Mouse (Mus musculus) kidney, postnatal 14 days (tissue): ENCODE data around the gene Gm29427.
A peak's percentile ranks its signal among the peaks of the same experiment; 100 is the strongest.

ENCODE experiments used
- DNase-seq: peaks from one replicate; pipeline ENCODE4 v3.0.0; 2022; ENCODE audit warnings: mixed read lengths

Gm29427 gene

DNA sequence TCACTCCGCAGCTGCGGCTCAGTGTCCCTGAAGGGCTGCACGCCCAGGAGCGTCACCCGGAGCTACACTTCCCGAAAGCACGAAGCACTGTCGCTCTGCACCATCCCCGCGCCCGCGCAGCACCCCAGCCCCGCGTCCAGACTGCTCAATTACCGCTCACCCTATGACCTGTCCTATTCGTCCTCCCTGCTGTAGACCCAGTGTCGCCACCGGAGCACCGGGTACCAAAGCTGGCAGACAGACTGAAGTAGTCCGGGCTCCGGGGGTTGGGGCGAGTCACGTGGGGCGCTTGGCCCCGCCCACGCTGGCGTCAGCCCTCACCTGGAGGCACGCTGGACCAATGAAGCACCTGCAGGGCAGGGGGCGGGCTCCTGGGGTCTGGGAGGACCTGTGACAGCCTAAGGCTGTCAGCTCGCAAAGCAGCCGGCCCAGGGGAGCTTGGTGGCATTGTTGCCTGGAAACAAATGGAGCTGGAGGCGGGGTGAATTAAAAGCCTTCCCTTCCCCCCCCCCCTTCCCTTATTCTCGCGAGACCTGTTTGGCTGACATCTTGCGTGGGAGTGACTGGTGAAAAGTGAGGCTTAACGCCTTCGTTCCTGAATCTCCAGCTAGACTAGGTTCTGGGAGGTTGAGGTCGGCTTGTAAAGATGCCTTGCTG lies at the start of gene Gm29427:
Gm29427 (minus strand) TSS at position 239 of the 657 bp plus-strand sequence.
- peak; percentile 97 for DNase-seq

DNA sequence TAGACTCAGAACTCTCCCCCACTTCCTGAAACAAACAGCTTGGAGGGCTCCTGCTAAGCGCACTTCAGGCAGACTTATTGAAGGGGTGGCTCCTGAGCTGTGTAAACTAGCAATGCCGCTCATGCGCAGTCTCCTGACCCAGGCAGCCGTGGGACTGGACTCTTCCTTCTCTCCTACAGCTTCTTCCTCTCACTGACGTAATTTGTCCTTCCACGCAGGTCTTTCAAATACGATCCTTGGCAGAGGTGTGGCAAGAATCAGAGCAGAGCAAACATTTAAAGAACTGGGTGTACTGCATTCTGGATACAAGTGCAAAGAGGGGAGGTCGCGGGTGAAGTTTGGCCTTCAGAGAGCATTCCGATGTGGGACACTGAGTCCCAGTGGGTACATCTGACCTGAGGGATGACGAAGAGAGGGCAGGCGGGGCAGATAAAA lies 48.4 kb upstream of the Gm29427 start:
- no peak for DNase-seq

DNA sequence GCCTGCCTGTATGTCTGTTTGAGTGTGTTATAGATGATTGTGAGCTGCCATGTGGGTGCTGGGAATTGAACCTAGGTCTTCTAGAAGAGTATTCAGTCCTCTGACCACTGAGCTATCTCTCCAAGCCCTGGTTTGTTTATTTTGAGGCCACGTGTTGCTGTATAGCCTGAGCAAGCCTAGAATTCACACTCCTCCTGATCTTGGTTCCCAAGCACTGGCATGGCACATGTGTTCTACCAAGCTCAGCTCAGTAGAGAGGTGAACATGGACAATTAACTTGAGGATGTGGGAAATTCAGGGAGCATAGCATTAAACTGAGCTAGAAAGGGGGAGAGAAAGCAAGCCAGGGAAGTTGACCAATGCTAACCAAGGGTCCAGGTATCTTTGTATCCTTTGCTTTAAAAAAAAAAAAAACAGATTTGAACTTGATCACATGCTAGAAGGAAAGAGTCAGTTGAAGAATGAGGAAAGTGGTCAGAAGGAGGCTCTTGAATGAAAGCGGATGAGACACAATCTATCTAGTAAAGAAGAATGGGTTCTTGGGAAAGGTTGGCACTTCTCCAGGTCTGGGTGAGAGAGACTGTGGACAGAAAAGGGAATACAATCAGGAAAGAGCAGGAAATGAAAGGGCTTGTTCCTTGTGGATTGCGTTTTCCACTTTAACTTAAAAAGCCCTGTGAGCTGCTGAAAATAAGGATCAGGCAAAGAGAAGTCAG lies 46.6 kb upstream of the Gm29427 start:
- no peak for DNase-seq

DNA sequence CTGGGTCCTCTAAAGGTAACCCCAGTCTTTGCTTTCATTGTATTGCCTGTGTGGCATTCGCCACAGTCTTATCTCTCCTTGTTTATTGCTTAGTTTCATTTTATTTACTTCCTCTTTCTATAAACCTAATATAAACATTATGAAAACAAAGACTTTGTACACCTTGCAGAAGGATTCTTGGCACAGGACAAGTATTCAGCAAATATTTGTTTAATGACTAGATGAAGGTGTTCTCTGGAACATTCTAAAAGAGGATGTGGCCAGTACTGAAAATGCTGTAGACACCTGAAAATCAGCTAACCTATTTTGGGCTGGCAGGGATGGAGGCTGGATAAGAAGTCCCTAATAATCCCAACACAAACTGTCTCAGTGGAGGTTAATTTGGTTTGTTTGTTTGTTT lies 46.0 kb upstream of the Gm29427 start:
- DNase-seq: no peak

DNA sequence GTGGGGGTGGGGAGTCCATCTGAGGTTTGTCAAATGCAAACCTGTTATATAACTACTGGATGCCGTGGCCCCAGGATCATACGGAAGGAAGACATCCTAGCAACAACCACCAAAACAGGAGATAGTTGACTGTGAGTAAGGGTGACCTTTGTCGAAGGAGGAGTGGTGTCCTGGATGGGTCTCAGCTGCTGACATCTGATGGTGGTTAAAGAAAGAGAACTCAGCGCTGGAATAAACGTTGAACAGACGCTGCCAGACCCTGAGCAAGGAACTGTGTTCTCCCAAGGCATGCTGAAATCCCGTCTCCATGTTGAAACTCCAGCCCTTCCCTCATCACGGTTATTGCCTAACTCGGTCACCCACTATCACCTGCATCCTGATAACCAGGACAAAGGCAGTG lies 44.1 kb upstream of the Gm29427 start:
- no peak for DNase-seq

DNA sequence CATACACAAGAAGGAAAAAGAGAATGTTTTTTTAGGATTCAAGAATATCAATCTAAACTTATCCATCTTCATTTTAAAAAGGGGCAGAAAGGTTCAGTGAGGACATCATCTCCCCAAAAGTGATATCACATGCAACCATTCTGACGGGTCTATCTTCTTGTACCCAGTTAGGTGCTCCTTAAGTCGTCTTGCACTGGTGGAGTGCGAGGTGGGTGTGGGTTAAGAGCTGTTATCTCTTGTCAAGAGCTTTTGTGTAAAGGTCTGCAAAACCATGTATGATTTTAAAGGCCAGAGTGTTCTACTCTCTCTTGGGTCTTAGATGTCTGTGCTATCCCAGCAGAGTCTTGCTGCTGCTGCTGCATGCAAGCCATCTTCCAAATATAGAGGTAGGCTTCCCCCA lies 31.2 kb upstream of the Gm29427 start:
- DNase-seq: no peak

DNA sequence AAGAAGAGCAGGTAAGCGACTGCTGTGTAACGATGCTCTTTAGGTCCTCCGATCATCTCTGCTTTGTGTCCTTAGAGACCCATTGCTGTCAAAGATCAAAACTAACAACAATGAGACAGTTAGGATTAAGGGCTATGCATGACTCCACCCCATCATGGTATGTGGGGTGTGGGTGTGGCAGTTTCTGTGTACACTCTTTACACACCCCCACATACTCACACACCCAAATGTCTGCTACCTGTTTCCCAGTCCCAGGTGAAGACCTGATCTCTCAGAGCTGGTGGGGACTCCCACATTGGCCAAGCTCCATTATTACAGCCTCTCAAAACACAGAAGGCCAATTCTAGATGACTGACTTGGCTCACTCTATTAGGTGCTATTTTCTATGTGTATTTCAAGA lies 30.0 kb upstream of the Gm29427 start:
- no peak for DNase-seq

DNA sequence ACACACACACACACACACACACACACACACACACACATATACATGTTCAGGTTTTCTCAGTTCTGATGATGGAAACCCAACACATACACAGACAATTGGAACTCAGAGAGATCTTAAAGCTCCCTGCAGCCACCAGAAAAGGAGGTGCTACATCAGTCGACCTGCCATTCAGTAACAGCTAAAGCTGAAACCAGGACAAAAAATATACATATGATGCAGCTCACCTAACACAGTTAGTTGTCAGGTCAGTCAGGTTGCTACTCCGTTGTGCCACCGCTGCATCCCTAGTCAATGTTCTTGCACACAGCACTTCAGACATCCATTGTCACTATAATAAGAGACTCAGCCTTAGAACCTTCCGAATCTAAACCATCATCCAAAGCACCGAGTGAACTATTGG lies 29.4 kb upstream of the Gm29427 start:
- DNase-seq: no peak

DNA sequence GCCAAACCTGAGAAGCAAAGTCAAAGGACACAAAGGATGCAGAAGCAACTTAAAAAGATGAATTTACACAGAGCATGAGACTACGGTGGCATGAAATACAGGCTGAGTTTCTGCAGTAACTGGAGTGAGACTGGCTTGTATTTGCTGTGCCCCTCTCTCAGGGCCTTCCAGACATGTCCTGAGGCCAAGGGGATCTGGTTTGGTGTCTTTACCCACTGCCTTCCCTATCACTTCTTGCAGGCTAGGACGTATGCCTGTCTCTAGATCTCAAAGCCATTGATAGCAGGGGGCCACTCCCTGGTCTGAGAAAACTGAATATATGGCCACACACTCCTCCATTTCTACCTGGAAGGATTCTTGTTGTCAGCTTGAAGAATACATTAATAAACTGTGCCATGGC lies 28.6 kb upstream of the Gm29427 start:
- no peak for DNase-seq

DNA sequence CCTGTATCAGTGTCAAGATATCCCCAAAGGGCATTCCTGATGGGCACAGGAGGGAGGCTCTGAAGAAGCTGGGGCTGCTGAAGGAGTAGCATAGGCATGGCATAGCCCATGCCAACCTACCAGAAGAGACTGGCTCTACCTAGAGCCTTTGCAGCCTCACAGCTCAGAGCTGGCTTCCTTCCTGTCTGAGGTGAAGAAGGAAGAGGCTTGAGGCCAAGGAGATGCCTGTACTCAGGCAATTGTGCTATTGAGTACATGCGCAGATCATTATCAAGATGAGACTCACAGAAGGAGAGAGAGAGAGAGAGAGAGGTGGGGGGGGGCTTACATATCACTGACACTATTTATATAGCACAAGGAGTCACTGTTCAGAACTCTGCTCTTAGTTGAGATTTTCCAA lies 28.2 kb upstream of the Gm29427 start:
- no peak for DNase-seq

DNA sequence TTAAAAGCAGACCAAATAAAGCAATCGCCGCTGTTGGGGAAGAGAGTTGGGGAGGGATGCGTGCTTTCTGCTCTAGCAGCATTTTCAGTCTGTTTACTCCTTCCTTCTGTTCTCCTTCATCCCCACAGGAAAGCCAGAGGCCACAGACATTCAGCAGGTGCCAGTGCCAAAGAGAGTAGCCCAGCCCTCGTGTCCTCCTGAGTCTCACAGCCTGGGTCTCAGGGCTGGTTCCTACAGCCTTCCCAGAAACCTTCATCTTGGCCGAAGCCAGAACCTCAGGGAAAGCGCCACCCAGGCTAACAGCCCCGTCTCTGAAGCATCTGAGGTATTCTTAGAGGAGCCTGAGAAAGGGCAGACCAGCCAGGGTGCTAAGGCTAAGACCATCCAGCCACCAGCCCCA lies 26.6 kb upstream of the Gm29427 start:
- DNase-seq: no peak

DNA sequence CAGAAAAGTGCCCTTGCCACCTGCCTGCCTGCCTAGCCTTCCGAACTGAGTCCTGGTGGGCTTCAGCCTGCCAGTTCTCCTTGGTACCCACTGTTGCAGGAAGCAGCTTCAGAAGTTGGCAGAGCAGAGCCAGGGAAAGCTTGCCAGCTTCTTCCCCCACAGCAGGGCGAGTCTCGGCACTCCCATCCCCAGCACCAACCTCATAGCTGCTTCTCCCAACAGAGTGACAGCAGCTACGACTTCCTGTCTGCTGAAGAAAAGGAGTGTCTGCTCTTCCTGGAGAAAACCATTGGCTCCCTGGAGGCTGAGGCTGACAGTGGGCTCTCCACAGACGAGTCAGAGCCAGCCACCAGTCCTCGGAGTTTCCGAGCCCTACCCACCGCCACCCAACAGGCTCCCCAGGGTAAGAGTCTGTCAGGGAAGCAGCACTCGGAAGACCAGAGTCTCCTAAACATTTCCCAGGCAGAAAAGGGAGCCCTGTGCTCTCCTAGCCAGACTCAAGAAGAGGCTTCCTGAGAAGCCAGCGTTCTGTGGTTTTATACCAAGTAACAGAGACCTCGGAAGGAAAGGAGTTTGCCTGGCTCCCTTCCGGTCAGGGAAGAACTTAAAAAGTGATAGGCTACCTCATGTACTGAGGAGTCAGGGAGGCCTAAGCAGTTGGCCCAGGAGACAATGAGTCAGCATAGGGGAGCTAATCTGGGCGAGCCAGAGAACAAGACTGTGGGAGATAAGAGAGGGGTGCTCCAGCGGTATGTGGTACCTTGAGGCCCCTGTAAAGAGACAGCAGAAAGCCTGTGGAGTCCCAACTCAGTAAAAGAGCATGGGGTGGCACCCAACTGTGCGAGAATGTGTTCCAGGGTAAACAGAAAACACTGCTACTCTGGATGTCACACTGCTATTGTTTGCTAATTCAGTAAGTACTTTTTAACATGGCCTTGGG lies 25.5 kb upstream of the Gm29427 start:
- no peak for DNase-seq

DNA sequence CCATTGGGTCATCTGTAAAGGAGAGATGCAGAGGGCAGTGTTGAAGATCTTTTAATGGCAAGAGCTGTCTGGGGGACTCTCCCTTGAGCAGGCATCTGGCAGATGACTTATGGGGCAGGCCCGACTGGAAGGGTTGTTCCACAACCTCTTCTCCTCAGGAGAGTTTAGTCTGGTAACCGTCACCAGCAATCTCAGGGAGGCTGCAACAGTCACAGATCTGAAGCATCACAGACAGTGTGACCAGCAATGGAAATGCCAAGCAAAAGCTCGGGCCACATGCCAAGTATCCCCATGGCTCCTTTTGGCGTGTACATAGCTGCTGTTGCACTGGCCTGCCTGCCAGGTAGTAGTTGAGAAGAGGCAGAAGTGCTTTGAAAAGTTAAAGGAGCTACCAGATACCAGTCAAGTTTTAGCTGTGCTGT lies 24.6 kb upstream of the Gm29427 start:
- peak; percentile 19 for DNase-seq

DNA sequence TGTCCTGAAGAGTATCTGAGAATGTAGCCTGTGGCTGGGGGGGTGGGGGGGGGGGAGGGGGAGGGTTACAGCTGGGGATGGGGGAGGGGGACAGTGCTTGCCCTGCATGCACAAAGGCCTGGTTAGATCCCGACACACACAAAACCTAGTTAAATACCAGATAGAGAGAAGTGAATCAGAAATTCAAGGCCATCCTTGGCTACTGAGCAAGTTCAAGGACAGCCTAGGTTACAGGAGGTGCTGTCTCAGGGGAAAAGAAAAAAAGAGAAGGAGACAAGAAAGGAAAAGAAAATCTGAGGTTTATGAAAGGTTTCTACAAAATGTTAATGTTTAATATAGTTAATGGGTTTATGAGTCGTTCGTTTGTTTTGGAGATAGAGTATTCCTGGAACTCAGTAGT lies 24.0 kb upstream of the Gm29427 start:
- DNase-seq: no peak

DNA sequence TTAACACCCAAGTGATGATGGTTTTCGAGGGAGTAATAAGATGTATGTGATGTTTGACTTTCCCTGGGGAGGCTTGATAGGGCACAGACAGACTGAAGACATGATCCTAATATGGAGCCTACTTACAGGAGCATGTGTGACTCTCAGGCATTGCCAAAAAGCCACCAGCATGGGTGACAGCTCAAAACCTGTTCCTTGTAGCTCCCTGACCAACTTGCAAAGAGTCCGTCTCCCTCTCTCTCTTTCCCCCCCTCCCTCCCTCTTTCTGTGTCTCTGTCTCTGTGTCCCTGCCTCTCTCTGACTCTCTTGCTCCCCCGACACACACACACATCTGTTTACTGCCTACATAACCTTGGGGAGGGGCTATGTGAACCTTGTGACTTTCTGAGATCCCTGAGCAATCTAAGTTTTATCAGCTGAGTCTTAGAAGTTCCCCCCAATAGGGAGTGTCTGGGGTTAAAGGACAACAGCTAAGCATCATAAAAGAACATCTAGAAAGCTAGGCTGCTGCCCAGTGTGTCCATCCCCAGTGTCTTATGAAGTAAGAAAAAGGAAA lies 23.0 kb upstream of the Gm29427 start:
- no peak for DNase-seq

DNA sequence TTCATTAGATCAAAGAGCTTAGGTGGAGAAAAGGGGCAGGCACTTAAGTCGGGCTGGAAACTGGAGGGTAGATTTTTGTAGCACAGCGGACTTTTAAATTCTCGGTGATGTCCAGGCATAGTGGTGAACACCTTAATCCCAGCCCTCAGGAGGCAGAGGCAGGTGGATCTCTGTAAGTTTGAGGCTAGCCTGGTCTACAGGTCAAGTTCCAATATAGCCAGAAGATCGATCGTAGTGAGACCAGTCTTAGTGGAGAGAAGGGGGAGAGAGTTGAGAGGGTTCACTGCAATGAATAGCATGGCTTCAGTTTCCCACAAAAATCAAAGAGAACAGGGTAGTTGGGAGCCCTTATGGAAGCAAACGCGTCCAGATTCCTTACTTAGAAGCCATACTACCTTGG lies 22.3 kb upstream of the Gm29427 start:
- DNase-seq: no peak

DNA sequence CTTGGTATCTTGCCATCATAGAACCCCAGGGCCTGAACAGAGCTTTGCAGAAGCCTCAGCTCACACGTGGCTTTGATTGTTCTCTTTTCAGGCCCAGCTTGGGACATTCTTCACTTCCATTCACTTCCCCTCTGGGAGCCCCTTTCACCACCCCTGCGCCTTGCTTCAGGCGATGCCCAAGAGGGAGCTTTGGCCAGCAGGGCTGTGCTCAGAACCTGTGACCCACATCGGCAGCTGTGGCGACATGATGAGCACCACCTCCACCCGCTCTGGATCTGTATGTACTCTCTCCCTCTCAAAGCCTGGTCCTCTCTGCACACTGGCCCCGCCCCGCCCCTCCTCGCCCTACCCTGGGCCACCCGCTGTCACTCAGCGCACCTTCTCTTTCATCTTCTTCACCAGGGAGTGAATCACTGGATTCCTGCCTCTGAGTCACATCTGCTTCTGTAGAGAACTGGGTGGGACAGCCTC lies 21.8 kb upstream of the Gm29427 start:
- DNase-seq: no peak

DNA sequence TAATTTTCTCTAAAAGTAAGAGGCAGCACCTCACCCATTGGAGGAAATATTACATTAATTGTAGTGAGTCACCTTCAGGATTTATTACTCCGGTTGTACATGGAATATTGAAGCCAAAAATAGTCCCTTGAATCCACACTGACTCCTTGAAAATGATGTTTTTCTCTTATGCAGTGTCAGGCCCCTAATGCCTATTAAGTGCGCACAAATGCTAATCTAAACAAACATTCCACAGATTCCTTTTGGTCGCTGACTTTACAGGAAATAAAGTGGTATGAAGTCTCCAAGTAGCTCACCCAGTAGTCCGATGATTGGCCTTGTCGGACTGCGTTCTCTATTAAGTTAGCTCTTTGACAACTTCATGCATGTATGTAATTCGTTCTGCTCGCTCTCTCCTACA lies 19.3 kb upstream of the Gm29427 start:
- peak; percentile 14 for DNase-seq

DNA sequence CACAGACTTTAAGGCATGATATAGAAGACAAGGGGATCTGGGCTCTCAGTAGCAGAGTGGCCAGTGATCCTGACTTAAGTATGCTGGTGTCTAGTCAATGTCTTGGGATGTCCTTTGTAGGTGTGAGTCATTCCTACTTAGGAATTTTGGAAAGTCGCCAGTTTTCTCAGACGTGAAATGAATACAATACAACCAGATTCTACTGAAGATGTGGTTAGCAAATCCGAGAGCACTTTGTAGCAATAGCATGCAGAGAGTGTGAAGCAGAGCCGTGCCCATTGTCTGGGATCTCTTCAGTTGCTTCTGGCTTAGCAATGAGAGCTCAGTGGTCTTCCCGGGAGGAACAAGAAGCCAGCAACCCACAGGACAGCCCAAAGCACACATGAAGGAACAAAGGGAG lies 18.9 kb upstream of the Gm29427 start:
- DNase-seq: peak; percentile 47

DNA sequence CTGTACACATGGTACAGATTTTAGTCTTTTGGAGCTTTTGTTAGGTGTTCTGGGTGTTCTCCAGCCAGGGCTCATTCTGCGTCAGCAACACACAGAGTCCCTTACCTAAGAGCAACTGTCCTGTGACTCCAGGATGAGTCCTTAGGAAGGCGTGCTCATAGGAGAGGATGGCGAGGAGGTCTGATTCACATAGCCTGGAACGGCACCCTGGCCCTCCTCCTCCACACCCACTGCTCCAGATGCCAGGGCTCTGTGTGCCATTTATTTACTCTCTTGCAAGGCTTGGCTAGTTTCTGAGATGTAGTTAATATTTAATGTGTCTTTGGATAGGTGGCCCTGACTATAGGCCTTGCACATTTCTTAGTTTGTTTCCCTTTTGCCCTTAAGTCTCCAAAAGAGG lies 18.1 kb upstream of the Gm29427 start:
- DNase-seq: peak; percentile 79

DNA sequence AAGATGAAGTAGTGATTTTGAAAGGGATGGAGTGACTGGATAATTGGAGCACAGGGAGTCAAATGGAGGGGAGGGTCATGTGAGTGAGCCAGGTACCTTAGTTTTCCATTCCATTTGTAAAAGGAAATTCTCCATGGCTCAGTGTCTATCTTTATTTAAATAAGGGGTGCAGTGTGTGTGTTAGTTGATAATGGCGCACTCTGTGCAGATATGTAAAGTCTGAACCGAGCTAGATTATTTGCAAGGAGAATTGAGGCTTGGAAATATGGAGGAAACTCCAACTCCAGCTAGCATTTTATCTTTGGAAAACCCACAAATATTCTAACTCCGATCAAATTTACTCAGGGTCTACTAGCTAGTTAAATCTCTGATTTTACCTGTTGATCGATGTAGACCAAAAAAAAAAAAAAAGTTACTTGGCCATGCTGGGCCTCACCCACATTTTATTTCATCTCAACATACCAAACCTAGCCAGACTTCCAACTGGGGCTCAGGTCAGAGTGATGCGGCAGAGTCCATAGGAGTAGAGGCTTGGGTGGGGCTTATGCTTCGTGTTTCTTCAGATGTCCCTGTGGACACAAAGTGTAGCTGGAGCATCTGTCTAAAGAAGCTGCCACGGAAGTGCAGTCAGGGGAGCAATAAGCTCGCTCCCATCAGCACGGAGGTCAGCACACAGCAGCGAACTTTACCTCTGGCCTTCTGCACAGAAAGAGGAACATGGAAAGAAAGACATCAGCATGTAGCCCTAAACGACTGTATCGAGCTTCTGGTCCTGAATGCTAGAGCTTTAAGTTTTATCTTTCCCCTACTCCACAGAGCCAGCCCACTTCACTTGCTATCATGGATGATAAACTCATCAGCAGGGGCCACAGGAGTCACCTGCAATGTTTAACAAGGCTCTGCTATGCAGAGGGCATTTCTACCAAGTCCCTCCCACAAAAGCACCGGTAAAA lies 17.4 kb upstream of the Gm29427 start:
- no peak for DNase-seq
